Mouse (Mus musculus): ENCODE measurements around the gene Map3k13.
A peak's percentile ranks its signal among the peaks of the same experiment; 100 is the strongest.
"Not testable (repeated sequence)": the region's sequence is repeated elsewhere in the genome, so short reads cannot be mapped to it uniquely, and the experiment has no call there.

Map3k13 gene

DNA sequence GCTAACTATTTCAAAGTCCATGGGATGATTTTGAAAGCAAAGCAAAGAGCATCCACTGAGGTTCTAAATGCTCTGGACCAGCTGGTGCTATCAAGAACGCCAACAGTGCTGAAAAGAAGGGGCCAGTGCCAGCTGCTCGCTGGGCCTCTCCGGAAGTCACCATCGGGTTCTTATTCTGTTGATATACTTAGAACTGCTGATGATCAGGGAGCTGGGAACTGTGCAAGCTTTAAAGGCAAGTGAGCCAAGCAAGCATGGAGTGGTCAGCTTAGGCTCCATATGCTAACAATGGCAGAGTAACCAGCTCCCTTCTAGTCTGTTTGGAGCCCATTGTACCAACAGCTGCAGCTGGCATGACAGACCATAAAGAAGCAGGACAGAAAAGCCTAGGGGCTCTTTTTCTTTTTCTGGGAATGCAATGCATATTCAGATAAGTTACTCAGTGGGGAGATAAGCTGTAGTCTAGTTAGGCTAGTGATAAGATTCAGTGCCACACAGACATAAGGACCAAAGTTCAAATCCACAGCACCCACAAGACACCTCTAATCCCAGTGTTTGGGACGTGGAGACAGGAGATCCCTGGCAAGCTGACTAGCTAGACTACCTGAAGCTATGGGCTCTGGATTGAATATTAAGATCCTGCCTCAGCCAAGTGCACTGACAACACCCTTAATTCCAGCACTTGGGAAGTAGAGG is 60.6 kb downstream of the Map3k13 start:
- no peak for DNase-seq

DNA sequence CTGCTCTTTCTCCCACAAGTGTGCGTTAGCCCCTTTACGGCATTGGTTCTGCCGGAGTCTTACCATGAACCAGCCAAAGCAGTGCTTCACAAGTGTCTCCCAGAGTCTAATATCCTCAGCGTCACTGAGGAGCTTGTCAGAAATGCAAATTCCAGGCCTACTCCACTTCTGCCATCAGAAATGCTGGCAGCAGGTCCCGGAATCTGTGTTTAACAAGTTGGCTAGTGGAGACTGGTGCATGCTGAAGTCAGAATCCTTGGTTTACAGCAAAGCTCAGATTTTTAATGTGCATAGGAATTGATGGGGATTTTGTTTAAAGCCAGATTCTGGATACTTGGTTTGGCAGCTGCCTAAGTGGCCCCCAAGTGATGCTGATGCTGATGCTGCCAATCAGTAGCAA is 62.0 kb downstream of the Map3k13 start:
- no peak for DNase-seq

DNA sequence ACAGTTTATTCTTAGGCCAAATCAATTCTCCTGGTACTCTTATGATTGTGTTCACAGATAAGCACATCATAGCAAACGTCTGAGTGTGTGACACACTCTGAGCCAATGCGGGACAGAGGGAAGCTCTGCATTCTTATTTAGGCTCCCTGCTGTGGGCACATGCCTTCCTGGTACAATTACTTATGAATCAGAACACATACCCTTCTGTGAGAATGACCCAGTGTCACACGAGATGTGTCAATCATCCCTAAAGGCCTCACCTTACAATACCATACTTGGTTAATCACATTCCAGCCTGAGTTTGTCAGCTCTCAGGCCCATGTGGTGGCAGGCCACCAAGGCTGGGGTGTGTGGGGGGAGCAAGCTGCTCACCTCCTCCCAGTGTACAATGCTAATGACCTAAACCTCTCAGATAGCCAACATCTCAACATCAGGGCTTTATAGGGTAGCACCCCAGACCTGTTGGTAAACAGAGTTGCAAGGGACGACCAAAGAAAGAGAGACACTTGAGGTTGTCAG is 63.0 kb downstream of the Map3k13 start:
- no peak for DNase-seq

DNA sequence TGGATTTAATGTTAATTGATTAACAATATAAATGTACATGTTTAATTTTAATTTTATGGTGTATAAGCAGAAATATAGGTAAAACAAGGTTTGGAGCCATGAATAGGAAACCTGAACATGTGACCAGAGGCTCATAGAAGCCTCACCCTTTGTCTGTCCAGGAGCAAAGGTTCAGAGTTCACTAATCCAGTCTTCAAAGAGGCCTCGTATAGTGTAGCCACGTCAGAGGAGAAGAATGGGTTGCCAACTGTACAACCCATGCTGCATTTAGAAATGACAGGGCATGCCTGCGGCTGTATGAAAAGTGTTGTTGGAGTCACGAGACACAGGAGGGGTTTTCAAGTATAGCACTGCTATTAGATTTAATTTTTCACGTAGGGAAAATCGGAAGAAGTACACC is 64.0 kb downstream of the Map3k13 start:
- no peak for DNase-seq

DNA sequence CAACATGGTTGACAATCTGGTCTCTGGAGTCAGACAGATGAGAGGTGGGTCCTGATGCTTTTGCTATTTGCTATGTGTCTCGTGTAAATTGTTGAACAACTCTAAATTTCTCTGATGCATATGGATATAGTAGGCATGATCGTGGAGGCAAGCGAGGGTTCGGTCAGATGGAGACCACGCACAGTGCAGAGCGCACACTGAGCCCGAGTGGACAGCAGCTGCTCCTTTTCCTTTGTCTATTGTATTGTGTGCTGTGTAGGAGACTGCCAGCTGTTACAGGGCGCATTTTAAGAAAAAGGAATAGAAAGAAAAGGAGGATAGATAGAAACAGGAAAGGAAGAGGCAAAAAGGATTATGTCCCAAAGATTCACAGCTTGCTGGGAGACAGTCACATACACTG is 64.7 kb downstream of the Map3k13 start:
- no peak for DNase-seq

DNA sequence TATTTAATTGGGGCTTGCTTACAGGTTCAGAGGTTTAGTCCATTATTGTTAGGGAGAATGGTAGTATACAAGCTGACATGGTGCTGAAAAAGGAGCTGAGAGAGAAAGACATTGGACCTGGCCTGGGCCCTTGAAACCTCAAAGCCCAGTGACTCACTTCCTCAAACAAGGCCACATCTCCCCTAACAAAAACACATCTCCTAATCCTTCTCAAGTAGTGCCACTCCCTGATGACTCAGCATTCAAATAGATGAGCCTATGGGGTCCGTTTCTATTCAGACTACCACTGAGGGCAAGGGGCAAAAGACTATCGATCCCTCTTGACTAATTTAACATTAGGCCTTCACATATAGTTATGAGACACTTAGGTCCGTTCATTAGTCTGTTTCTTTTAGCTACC is 68.3 kb downstream of the Map3k13 start:
- DNase-seq: no peak

DNA sequence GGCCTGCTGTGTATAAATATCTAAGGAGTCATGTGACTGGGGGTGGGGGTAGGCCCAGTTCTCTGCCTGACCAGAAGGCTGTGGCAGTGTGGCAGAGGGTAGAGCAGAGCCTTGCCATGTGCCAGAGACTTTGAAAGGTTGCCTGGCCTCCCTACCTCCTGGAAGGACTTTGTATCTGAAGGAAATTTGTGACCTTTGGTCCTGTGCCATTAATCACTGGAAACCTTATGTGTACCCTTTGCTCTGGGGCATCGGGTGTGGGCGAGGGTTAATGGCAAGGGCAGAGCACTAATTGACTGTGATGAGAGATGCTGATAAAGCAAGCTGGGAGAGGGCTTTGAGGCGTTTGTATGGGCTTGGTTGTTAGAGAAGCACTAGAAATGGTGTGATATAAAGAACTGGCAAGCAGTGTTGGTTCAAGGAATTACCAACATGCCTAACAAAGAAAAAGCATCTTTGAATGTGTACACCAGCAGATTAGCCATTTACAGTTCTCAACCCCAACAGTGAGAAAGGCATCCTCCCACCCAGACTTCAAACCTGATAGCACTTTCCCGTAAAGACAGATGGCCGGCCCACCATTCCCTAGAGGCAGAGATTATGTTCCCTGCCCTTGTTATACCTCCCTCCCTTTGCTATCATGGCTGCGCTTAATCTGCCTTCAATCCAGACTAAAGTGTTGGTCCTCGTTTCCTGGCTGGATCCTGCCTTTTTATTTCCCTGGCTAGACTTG is 71.3 kb downstream of the Map3k13 start:
- DNase-seq: no peak

DNA sequence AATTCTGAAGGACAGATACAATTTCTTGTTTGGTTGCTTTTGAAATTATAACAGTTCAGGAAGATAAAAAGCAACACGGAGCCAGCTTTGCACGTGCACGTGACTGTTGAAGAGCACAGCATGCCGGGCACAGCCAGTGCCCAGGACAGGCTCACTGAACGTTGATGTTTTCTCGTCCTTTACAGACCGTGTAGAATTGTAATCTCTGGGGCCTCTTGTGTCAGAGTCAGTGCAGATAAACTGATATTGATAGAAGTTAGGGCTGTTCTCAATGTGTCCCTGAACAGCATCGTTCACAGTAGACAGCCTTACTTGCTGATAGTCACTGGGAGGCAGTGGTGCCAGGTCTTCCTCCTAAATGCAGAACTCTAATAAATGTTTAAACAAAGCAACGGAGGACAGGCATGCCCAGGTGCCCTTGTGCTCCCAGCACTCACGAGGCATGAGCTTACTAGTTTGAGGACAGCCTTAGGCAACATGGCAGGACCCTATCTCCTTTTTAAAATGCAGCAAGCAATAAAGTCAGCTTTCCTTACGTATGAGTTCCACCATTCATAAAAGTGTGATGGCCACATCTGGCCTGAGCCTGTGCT is 71.9 kb downstream of the Map3k13 start:
- DNase-seq: no peak

DNA sequence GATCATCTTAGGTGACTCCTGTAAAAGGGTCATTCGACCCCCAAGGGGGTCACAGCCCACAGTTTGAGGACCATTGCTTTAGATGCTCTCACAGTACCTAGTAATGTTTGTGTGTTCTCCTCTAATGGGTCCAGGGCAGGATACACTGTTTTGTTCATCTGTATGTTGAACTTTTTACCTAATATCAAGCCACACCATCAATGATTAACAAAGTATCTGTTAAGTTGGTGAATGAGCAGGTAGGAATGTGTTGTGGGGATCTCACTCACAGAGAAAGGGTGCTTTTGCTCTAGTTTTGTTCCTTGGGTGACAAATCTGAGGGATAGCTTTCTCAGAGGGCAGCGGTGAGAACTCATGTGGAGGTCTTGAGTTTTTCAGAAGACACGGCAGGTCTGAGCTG is 73.6 kb downstream of the Map3k13 start:
- no peak for DNase-seq

DNA sequence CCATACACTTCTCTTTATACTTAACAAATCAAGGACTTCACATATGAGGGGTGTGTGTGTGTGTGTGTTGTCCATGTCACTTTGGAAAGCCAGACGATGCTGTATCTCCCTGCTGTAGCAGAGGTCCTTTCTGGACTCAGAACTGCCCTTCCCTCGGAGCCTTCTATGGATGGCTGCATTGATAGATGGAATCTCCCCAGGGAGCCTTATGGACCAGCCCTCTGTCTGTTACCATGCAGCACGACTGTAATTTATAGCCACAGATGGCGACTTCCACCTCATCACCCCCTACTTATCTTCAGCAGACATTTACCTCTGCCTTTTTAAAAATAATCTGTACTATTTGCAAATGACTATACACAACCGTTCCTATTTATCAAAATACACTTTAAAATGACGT is 74.5 kb downstream of the Map3k13 start:
- no peak for DNase-seq

DNA sequence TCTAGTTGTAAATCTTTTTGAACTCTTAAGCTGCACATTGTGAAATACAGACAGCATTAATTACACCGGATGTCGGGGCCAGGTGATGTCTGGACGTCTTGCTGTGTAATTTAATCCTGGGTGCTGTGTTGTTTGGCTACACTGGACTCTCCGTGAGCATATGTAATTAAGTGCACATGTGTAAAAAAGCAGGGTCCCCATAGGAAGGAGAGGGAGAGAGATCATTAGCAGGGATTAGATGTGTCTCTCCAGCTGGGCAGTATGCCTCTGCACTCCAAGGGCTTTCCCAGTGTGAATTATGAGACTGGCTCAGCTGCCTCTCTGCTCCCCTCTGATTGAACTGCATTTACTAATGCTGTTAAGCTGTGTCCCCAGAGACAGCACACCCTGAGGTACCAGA is 75.7 kb downstream of the Map3k13 start:
- no peak for DNase-seq

DNA sequence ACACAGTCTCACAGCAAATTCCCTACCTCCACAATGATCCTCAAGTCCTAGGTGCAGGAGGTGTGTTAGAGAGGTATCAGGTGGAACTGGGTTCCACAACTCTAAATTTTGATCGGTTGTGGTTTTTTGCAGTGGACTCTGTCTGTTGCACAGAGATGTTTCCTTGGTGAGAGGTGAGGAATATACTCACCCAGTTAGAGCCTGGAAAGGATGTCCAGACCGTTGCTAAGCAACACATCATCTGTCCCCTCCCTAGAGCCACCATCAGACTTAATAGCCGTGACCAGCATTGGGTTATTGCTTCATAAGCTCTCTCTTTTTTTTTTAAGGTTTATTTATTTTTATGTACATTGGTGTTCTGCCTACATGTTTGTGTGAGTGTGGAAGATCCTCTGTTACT is 83.6 kb downstream of the Map3k13 start:
- DNase-seq: no peak

DNA sequence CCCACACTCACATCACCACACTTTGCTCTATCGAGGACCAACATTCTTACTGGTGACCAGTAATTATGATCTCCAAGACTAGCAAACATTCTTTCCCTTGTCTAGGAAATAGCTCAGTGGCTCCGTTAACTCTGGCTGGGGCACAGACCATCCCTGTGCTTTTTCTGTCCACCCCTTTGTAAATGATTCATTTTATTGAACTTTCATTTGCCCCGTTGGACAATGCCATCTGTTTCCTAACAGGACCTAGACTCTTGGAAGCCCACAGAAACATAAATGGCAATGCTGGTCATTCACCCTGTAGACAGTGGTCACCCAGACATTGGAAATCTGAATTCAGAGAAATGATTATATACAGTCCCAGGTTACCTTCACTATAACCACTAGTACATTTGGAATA is 84.7 kb downstream of the Map3k13 start:
- no peak for DNase-seq

DNA sequence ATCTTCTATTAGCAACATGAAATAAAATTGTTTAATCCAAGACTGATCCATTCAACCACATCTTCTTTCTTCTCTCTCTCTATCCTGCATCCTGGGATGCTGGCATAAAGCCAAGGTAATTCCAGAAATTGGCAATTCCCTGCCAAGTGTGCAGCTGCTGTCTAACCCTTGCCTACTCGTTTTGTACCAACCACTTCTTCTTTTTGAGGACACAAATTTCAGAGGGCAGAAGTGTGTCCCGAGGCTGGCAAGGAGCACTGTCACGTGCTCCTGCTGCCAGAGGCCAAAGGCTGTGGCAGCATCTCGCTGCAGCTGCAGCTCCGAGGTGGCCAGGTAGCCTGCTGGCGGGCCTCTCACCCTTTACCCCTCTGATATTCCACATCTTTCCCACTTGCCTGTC is 87.0 kb downstream of the Map3k13 start:
- no peak for DNase-seq

DNA sequence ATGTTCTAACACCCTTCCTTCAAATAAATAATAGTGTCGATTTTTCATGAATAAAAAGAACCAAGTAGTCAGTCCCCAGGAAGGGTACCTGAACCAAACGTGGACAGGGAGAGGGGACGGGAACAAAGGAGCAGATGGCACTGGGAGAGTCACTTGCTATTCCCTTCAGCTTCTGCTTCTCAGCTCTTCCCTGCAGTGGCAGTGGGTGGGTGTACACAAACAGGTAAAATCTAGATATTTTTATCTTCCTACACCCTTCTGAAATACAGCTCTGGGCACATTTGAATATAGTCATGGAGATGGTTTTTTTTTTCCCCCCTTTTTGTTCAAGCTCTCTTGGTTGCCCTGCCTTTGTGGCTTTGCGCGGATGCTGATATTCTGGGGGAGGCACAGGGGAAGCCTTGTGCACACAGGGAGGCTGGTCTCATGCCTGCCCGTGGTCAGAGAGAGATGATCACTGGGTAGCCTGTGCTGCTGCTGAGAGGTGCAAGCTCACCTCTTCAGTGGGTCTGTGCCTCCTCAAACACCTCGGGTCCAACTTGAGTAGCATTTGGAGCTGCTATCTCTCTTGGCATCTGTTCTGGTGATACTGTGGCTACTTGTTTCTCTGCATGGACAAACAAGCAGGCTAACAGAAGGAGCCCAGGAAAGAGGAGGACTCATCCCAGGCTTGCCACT is 87.6 kb downstream of the Map3k13 start:
- no peak for DNase-seq

DNA sequence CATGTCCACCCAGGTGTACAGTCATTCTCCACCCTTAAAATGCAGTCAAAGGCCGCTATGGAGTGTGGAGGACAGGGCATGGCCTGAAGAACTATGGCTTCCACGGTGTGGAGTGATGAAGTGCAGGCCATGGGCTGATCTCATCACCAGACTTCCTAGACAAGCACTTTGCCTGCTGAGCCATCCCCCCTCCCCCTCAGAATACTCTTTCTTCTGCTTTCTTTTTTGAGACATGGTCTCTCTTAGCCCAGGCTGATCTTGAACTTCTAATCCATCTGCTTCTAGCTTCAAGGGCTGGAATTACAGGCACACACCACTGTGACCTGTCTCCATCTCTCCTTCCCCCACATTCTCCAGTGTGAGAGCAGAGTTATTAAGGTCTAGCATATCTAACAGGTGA is 93.5 kb downstream of the Map3k13 start:
- DNase-seq: no peak

DNA sequence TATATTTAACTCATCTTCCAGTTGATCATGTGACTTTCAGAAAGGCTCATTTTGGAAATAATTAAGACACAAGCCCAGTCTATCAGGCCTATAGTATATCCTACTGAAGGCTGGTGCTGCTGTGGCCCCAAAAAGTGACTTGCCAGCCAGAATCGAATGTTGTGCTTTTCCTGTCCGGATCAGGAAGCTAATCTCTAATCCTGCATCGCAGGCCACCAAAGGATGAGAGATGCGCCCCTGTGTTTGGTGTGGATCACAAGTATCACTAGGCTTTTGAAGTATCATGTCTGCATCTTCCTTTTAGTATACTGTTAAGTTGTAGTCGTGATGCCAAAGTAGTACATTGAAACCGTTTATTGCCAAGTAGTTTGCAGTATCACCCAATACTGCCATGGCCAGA is 99.7 kb downstream of the Map3k13 start:
- no peak for DNase-seq

DNA sequence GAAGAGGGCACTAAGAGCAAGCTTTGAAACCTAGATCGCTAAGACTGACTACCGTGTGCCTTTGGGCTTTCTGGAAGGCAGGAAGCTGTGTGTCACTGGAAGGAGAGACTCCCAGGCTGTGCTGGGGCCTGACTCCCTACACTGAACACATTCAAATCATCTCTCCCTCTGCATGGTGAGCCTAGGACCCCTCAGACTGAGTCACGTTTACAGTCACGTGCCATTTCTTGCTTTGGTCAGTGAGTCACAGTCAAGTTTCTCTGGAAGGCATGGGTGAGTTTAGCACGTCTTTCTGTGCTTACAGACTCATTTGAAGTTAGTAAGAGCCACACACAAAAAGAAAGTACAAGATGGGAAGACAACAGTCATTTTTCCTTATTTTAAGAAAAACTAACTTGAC is 107.1 kb downstream of the Map3k13 start:
- no peak for DNase-seq

DNA sequence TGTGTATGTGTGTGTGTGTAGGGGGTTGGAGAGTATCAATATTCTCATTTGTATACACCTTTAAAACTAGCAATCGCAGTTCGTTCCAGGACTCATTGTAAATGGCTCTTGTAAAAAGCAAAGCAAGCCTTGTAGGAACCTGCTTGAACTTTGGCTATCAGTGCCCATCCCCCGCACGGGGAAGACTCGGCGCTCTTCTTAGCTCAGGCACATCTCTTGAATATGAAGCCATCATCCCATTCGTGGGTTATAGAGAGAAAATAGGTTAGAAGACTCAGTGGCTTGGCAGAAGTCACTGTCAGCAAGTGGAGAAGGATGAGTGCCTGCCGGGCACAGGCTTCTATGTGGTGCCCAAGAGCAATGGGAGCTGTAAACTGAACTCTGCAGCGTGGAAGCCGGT is 110.5 kb downstream of the Map3k13 start:
- DNase-seq: no peak

DNA sequence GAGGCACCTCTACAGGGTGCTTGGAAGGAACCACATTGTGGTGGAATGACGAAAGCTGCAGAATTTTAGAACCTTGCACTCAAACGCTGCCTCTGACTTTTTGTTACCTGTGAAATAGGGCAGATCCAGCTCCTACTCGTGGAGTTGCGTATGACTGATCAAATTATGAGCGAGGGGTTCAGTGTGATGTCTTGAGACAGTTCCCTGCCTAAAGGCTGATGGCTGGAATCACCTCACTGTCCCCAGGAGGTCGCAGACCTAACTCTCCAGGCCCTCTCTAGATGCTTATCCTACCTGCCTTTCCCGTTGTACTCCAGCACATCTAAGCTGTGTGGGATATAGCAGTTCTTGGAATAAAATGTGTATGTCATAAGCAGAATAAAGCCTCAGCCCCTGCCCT is 111.8 kb downstream of the Map3k13 start:
- DNase-seq: no peak

DNA sequence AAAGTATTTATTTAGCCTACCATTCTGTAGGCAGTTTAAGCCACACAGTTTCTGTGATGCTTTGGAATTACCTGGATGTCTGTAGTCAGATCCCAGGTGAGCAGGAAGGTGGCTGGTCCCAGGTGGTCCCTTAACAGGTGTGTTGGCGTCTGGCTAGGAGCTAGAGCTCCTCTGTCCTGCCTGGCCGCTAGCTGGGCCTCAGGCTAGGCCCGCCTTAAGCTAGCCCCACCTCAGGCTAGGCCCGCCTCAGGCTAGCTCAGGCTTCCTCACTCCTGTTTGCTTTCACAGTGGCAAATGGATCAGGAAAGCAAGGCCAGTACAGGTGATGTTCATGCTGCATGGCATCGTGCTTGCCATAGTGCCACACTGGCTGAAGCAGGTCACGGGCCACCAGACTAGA is 112.8 kb downstream of the Map3k13 start:
- no peak for DNase-seq

DNA sequence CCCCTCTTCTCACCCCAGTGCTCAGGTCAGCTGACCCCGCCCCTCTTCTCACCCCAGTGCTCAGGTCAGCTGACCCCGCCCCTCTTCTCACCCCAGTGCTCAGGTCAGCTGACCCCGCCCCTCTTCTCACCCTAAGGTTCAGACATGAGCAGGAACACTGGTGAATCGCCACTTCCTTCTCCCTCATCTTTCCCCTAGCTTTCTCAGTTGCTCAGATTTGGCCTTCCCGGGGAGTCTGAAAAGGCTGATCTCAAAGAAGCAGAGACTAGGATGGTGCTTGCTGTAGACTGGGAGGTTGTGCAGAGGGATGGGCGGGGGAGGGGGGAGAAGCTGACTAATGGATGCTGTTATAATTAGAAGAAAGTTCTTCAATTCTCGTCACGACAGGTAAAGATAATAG is 114.8 kb downstream of the Map3k13 start:
- DNase-seq: not testable (repeated sequence)

DNA sequence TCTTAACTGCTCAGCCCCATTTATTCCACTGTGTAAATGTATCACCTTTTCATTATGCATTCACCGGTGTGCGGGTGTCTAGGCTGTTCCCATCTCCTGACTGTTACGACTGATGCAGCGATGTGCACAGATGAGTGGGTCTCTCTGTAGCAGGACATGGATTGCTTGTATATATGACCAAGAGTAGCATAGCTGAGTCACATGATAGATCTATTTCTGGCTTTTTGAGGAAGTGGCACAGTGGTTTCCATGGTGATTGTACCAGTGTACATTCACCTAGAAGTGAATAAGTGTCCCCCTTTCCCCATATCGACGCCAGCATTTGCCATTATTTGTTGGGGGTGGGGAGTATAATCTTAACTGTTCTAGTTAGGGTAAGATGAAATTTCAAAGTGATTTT is 119.2 kb downstream of the Map3k13 start:
- peak in 1 of 2 experiments; percentile 5 for DNase-seq

DNA sequence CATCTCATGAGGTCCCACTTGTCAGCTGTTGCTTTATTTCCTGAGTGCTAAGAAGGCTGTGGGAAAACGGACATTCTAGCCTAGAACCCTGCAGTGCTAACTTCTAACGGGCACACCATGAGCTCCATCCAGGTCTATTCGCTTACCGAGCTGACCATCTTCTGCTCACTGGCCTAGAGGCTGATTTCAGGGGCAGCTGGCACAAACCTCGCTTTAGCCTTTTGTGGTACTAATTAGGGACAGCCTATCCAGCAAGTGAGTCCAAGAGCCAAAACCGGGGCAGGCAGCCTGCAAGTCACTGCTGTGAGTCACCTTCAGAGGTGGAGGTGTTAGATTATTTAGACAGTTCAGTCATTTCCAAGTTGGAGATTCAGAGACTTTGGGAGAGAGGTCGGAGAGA is 122.5 kb downstream of the Map3k13 start:
- DNase-seq: no peak

Measured in lung, postnatal 4 days (tissue).